Mouse (Mus musculus) adipocyte (in vitro differentiated cells): Measurements from ENCODE around the gene Pou4f1.
"Not testable (repeated sequence)": the region's sequence is repeated elsewhere in the genome, so short reads cannot be mapped to it uniquely, and the experiment has no call there.

Experiments used
- DNase-seq: peaks from one replicate; pipeline ENCODE4 v3.0.0-alpha.2; 2016; ENCODE audit warnings: low spot score

Gene Pou4f1

GRCm38 (mm10) chr14:104467966-104468622, at the start of gene Pou4f1:
Gene Pou4f1 (minus strand): TSS chr14:104467999.
- no peak for DNase-seq

DNA sequence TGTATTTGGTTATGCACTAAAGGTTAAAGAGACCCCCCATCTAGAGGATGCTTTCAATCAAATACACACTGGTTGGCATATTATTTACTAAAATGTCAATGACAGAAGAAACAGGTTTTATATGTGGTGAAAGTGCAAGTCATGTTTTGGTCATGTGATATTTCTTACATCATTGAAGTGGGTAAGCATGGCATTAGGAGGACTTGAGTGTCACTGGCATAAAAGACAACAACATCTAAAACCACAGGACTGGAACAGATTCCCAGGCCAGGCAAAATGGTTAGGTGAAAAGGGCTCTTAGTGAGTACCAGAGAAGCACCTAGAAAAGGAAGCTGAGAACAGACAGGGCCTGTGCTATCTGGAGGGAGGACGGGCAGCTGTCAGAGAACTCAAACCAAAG, 43.9 kb upstream of the Pou4f1 start:
- peak; percentile 5 for DNase-seq

DNA sequence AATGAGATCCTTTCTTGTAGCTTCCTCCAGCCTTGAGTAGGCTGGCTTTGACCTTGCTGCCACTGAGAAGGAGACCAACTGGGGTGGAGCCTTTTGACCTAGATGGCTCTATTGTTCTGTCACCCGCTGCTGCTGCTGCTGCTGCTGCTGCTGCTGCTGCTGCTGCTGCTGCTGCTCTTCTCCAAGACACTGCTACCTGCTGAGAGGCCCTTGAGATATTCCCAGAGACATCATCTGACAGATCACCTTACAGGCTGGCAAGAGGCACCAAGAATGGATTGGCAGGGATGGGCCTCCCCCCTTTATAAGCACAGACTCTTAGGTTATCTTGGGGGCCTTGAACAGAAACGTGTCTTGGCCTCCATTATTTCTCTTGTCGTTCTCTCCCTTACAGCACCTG, 35.0 kb upstream of the Pou4f1 start:
- not testable (repeated sequence) for DNase-seq

DNA sequence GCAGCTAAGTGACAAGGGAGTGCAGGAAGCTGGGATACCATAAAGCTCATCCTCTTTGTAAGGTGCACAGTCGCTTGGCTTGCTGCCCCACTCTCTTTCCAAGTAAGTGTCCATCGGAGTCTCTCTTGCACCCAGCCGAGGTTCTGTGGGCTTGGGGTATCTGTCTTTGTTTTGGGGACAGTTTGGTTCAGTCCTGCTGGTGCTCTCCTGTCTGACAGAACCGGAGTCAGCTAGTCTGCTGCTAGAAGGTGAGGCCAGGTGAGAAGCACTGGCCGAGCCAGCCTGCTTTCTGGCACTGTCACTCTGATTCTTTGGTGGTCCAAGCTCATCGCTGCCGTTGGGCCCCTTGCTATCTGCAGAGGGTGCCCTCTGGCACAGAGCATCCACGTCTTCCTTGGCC, 12.0 kb upstream of the Pou4f1 start:
- DNase-seq = no peak

DNA sequence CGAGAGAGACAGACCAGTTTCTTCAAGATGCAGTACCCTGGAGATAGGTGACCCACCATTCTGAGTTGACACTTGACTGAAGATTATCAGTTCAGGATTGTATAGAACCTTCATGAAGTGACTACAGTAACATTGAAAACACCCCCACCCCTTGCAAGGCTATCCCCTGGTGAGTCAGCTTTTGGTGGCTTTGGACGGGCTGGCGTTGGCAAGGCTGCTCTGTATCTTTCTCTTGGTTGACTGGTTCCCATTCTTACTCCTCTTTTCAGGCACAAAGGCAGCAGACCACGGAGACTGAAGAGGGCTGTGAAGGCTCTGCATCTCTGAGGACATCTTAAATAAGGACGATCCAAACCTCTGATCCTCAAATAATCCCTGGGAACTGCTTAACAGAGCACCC, 10.8 kb upstream of the Pou4f1 start:
- DNase-seq = no peak

DNA sequence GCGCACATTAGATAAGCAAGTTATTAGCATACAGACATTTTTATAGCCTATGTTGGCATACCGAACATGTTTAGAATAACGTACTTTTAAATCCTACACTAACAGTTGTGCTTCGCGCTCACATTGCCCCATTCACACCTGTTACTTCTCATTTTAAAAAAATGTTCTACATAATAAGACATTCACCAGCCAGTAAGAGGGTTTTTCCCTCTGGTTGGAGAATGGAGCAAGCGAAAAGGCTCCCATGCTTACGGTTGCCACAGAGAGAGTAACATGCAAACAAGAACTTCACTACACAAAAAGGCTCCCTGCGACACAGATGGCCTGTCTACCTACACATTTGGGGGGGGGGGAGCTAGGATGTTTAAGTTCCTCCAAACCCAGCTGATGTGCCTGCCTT, 9.8 kb upstream of the Pou4f1 start:
- DNase-seq = no peak

GRCm38 (mm10) chr14:104475438-104475837, 7.6 kb upstream of the Pou4f1 start:
- no peak for DNase-seq

DNA sequence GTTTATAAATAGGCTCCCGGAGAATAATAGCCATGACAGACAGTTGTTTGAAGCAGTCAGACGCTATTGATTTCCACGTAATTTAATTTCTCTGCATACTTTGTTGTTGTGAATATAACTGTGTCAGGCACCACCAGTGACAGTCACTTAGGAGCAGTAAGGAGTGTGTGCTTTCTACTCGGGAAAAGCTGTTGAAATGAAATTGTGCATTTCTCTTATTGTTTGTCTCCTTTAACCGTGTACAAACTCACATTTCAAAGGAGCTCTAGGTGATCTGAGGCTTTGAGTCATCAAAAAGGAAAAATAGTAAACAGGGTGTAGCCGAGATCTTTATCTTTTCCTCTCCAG, 798 bp upstream of the Pou4f1 start:
- DNase-seq = no peak

DNA sequence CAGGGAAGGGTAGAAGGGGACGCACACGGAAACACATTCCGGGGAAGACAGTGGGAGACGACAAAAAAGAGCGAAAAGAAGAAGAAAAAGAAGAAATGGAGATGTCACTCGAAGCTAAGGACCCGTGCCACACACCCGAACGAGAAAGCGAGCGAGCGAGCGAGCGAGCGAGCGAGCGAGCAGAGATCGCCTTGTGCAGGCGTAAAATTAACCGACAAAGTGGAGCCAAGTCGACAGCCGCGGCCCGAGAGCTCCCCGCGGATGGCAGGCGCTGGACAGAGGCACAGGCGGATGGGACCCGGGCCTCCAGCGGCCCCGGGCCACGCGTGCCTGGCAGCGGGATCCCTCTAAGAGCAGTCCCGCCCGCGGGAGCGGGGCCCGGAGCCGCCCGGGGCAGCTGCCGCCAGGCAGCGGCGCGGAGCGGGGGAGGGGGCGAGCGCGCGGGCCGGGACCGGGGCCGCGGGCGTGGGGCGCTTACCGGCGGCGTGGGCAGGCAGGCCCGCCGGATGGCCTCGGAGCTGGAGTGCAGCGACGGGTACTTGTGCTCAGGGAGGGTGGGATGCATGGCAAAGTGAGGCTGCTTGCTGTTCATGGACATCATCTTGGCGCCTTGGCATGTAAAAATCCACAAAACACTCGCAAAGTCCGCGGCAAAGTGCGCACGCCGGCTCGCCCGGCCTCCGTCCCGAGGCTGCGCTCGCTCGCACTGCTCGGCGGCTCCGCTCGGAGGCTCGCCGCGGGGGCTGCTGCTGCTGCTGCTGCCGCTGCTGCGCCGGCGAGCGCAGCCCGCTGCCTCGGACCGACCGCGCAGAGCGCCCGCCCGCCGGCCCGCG, 450 bp downstream of the Pou4f1 start:
- no peak for DNase-seq

DNA sequence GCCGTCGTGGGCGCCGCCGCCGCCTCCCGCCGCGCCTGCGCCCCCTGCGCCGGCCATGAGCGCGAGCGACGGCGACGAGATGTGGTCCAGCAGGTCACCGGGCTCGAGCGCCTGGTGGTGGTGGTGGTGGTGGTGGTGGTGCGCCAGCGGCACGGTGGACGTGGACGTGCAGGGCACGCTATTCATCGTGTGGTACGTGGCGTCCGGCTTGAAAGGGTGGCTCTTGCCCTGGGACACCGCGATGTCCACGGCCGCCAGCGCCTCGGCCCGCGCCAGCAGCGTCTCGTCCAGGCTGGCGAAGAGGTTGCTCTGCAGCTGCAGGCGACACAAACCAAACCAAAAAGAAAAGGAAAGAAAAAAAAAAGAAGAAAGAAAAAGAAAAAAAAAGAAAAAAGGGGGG, 1.2 kb downstream of the Pou4f1 start:
- no peak for DNase-seq

- DNase-seq = no peak
Observed at GRCm38 (mm10) chr14:104465483-104466235, 2.1 kb downstream of the Pou4f1 start.

GRCm38 (mm10) chr14:104464841-104465240, 3.0 kb downstream of the Pou4f1 start:
- no peak for DNase-seq

- DNase-seq = no peak
Observed at GRCm38 (mm10) chr14:104463631-104464250, 4.1 kb downstream of the Pou4f1 start.

DNA sequence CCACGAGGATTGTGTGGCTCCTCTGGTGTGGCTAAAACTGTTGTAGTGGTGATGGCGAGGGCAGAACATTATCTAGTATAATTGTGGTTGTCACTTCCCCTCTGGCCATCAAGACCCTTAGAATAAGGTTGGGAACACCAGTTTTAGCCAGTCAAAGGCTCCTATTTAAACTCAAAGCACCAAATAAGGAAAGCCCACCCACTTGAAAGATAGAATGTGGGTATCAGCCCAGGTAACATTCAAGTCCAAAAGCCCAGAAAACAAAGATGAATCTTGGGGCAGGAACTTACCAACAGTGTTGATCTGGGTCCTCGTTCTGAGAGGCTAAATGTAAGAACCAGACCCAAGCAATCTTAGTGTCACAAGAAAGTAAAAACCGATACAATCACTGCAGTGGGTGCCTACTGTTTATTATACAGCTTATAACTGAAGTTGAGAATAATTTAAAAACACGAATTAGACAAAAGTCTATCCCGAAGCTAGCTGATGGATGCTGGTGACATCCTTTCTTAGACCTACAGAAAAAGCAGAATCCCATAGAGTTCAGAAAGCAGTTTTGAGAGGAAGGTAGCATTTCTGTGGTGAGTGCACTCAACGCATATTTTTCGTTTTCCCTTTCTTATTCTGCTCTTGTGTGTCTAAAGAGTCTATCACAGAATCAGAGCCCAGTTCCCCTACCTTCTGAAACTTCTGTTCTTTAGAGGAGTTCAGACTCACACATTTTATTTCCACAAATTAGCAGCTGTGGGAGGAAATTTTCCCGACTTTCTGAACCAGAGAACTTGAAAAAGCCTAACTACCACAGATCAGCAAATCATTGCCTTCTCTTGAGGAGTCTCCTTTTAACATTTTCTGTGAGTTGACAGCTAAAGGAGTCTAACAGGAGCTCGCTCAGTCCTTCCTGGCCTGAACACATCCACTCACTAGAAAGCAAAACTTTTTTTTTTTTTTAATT, 6.2 kb downstream of the Pou4f1 start:
- DNase-seq = no peak

DNA sequence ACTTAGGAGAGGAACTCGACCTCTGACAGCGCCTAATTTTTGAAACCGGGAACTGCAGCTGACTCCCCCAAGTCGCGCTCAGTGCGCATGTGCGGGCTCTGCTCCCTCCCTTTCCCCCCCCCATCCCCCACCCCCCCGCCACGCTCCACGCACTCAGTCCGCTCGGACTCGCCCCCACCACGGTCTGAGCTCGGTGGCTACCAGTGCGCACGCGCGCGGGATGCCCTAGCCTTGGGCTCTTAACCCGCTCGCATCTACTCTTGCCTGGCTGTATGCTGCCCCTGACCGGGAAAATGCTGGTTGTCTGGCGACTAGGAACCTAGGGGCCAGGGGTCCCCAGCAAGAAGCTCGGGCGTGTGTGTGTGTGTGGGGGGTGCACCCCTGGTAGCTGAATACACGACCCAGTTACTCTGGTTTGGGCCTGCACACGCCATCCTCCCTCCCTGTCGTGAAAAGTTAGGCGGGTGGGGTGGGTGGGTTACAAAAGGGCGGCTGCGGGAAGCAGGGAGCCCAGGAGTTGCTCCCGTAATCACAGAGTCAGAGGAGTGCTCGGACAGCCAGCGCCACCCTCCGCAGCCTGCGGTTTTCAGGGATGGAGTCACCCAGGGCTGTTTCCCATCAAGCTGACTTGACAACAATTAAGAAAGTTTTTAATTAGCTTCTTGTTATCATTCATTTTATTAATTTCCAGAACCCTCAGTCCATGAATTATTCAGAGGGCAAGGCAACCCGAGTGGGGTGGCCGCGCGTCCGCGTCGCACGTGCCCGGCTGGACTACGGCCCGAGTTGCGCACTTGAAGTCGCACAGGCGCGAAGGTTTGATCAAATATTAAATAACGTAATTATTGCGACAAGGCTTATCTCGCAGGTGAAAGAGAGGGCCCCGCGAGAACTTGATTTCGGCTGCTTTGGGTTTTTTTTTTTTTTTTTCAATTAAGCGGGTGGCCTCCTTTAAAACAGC, 7.2 kb downstream of the Pou4f1 start:
- DNase-seq = no peak

- no peak for DNase-seq
Observed at GRCm38 (mm10) chr14:104459513-104460111, 8.2 kb downstream of the Pou4f1 start.

DNA sequence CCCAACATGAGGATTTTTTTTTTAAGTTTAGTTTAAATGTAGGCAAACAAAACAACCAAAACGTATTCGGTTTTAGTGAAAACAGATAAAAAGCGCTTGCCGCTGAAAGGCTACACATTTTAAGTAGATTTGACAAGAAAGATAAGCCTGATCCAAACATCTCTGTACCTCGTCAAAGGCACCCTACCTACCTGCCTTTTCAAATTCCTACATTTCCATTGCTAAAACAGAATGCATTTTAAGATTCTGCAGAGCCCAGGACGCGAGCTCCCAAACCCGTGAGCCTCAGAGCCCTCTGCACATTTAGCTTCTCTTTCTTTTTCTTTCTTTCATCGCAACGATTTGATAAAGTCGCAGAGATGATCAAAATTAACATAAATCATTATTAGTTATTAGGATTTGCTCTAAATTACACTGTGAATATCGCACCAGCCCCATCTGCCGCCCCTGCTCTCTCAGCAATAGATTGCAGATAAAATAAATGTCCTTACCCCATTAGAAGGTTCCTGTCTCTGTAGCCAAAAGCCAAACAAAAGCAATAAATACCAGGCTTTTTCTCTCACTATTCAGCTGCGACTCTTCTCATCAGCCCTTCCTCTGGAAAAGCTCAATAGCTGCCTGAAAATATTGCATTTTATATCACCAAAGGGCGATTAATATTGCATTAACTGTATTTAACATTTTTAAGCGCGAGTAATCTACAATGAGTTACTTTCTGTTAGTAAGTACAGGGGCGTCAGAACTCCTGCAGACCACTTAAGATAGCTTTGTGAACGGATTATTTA, 8.9 kb downstream of the Pou4f1 start:
- no peak for DNase-seq

DNA sequence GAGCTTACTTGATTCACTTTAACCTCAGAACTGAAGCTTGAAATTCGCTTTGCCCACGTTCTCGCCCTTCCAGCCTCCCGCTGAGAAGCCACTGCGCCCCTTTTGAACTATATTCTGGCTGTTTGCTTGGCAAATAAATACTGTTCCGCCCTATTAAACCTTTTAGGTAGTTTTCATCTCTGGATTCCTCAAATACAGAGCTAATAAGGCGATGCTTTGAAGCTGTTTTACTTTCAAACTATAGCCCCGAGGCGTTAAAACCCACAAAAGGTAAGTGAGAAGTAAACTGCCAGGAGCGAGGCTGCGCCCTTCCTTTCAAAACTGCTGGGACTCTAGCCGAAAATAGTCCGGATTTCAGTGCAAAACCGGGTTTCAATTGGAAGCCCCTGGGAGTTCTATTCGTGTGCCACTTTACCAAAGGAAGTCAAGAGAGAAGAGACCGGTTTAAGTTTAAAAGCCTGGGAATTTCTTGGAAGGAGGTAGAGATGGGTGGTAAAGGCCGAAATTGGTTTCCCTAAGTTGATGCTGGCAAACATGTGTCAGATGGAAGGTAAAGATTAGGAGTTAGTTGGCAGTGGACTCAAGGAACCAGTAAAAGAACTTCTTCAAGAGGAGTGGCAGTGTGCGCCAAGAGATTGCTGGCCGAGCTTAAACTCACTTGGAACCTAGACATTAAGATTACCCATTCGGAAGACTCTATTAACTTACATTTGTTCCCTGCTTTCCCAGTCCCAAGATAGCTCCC, 9.7 kb downstream of the Pou4f1 start:
- DNase-seq = no peak
